Mouse (Mus musculus) MEL (cell line): Measurements from ENCODE around the gene Prr5.

Experiments
- E2F4 ChIP-seq: IDR thresholded peaks from 2 replicates; pipeline ENCODE4 v1.6.1; 2011; ENCODE audit warnings: low read depth, low read length, improper control_type of control experiment, borderline replicate concordance
- GATA1 ChIP-seq: IDR thresholded peaks from 2 replicates; pipeline ENCODE4 v1.6.1; 2011; ENCODE audit warnings: low read depth, low read length, improper control_type of control experiment
- MAZ ChIP-seq: IDR thresholded peaks from 2 replicates; pipeline ENCODE4 v1.6.1; 2012; ENCODE audit warnings: low read depth, mild to moderate bottlenecking, inconsistent platforms, low read length, improper control_type of control experiment
- ZC3H11A ChIP-seq: IDR thresholded peaks from 2 replicates; pipeline ENCODE4 v1.6.1; 2012; ENCODE audit warnings: low read depth, mild to moderate bottlenecking, inconsistent platforms, low read length, improper control_type of control experiment

- no peak for TF ChIP-seq E2F4
- TF ChIP-seq GATA1 = no peak
- no peak for TF ChIP-seq ZC3H11A
- TF ChIP-seq MAZ = no peak
Observed at GRCm38 (mm10) chr15:84641948-84642347, 27.5 kb upstream of the Prr5 start.
